Mouse (Mus musculus) lung, postnatal 0 days (tissue): ENCODE data around the gene Cenpl.

Experiments
- CTCF ChIP-seq: IDR thresholded peaks from 2 replicates; pipeline ENCODE4 v1.5.1; 2016; ENCODE audit warnings: antibody characterized with exemption, mild to moderate bottlenecking
- EP300 ChIP-seq: IDR thresholded peaks from 2 replicates; pipeline ENCODE4 v1.6.1; 2016; ENCODE audit warnings: antibody characterized with exemption, mild to moderate bottlenecking, control low read depth

DNA sequence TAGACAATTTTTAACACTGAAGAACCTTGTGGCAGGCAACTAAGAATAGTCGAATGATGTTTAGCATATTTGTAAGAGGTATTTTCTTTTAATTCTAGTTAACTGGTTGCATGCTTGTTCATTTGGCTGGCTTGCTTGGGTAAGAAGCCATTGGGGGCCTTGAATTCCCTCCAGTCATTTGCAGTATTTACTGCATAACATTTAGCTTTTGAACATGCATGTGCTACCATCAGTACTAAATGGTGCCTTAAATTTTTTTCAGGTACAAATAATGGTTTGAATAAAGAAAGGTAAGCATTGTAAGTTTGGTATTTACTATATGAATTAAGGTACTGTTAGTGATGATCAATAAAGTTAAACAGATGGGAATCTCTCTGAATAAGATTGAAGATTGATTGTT lies 33.5 kb upstream of the Cenpl start:
- no peak for TF ChIP-seq EP300
- TF ChIP-seq CTCF: no peak
